Comparison of ENCODE assay signal across 25 mouse cellular contexts in genomic region chr3:144759719-144760118, GRCm38 (mm10). TPM values are rescaled to one million over a fixed set of nuclear protein-coding genes. Genes with fewer than 3 reads are reported as not detected.
DNase-seq lines count a peak whose midpoint lies in the region; ATAC-seq and TF ChIP-seq lines count a peak whose summit lies in the region.
"Had no signal": no experiment of that assay in that cellular context is flagged by ENCODE, and none has a peak within 500 bp of the region (broad histone marks: within the 10 kb centered on the region; RNA-seq: fewer than 3 reads in every experiment).

No protein-coding gene starts in this region.

- H3K9me3 ChIP-seq in heart, embryonic 12.5 days (replicated peaks), result 0 out of 2 replicates have a peak, but pooled peaks cover 8% of the 10 kb centered on the region
- H3K9me3 ChIP-seq in heart, embryonic 10.5 days, result no peaks in the 10 kb centered on the region
- no peaks in the 10 kb centered on the region for H3K9me3 ChIP-seq in kidney, embryonic 16.5 days (ENCODE audit: low read length)
- no peaks in the 10 kb centered on the region for H3K9me3 ChIP-seq in midbrain, embryonic 14.5 days (ENCODE audit: control insufficient read depth, low read length)
- H3K9me3 ChIP-seq: hindbrain, embryonic 13.5 days; limb, embryonic 15.5 days; megakaryocyte, embryonic 14.5 days had no signal

- WGBS in heart, embryonic 12.5 days, result 69% methylated on average over 3 of the region's 3 CpGs
- WGBS in heart, embryonic 10.5 days, result 77% methylated on average over 3 of the region's 3 CpGs
- 78% methylated on average over 3 of the region's 3 CpGs for WGBS in kidney, embryonic 16.5 days
- 87% methylated on average over 3 of the region's 3 CpGs for WGBS in midbrain, embryonic 14.5 days

- H3K27me3 ChIP-seq in heart, embryonic 12.5 days (replicated peaks), result no peaks in the 10 kb centered on the region
- H3K27me3 ChIP-seq in heart, embryonic 10.5 days (ENCODE audit: insufficient read depth, poor library complexity, severe bottlenecking), result no peaks in the 10 kb centered on the region
- H3K27me3 ChIP-seq in kidney, embryonic 16.5 days (ENCODE audit: insufficient read depth, low read length), result no peaks in the 10 kb centered on the region
- H3K27me3 ChIP-seq in myocyte (ENCODE audit: control insufficient read depth, insufficient read depth, insufficient read length), result no peaks in the 10 kb centered on the region
- H3K27me3 ChIP-seq in midbrain, embryonic 14.5 days (ENCODE audit: control insufficient read depth, insufficient read depth, low read length), result no peaks in the 10 kb centered on the region
- H3K27me3 ChIP-seq: CH12.LX; hindbrain, embryonic 13.5 days; limb, embryonic 15.5 days; megakaryocyte, embryonic 14.5 days had no signal

- no peaks in the 10 kb centered on the region for H3K79me2 ChIP-seq in myocyte (ENCODE audit: control insufficient read depth, insufficient read depth)

- peak overlapping the region; percentile 35 for H3K4me3 ChIP-seq in heart, embryonic 12.5 days
- no peak overlapping the region for H3K4me3 ChIP-seq in heart, embryonic 10.5 days
- 0 out of 2 replicates have a peak overlapping the region, but pooled peaks have one; percentile 16 for H3K4me3 ChIP-seq in kidney, embryonic 16.5 days (ENCODE audit: low read length)
- no peak overlapping the region for H3K4me3 ChIP-seq in myocyte
- no peak overlapping the region for H3K4me3 ChIP-seq in midbrain, embryonic 14.5 days (replicated peaks; ENCODE audit: low read depth, low read length)
- H3K4me3 ChIP-seq: erythroblast, embryonic 14.5 days; heart, adult 2 months; hindbrain, embryonic 13.5 days; limb, embryonic 15.5 days had no signal

- no peak for DNase-seq in heart, embryonic 10.5 days (ENCODE audit: low spot score)
- DNase-seq in kidney, adult 9 months, result no peak
- DNase-seq in NIH3T3 (ENCODE audit: low read depth), result peak; percentile 39
- DNase-seq in midbrain, embryonic 14.5 days, result no peak
- DNase-seq: adrenal gland, adult 2 months; cerebellum, adult 9-10 months; gastrocnemius, postnatal 14 days; heart, adult 2 months; kidney, postnatal 25 days; lung, postnatal 14 days; retina, postnatal 1 day; thymus, postnatal 14 days had no signal

- H3K4me1 ChIP-seq in heart, embryonic 12.5 days (replicated peaks), result peaks cover 6% of the 10 kb centered on the region; the same call in 1 of the 2 replicates
- 0 out of 2 replicates have a peak, but pooled peaks cover 3% of the 10 kb centered on the region for H3K4me1 ChIP-seq in heart, embryonic 10.5 days
- peaks cover 9% of the 10 kb centered on the region; the same call in 1 of the 2 replicates for H3K4me1 ChIP-seq in kidney, embryonic 16.5 days (ENCODE audit: insufficient read depth, low read length)
- no peaks in the 10 kb centered on the region for H3K4me1 ChIP-seq in midbrain, embryonic 14.5 days (ENCODE audit: control insufficient read depth, insufficient read depth, low read length)
- H3K4me1 ChIP-seq: hindbrain, embryonic 13.5 days had no signal

- no peak overlapping the region for H3ac ChIP-seq in myocyte (ENCODE audit: control insufficient read depth, insufficient read length)

- TF ChIP-seq POLR2A in myocyte (IDR thresholded peaks at IDR 0.05; ENCODE audit: insufficient read length, low read depth), result no peak

- H3K36me3 ChIP-seq in heart, embryonic 12.5 days, result peaks cover 13% of the 10 kb centered on the region
- H3K36me3 ChIP-seq in heart, embryonic 10.5 days, result peaks cover 8% of the 10 kb centered on the region; the same call in 1 of the 2 replicates
- H3K36me3 ChIP-seq in kidney, embryonic 16.5 days (ENCODE audit: insufficient read depth, low read length), result no peaks in the 10 kb centered on the region
- H3K36me3 ChIP-seq in myocyte (ENCODE audit: control insufficient read depth, insufficient read depth), result no peaks in the 10 kb centered on the region
- no peaks in the 10 kb centered on the region for H3K36me3 ChIP-seq in midbrain, embryonic 14.5 days (ENCODE audit: control insufficient read depth, insufficient read depth, low read length)
- H3K36me3 ChIP-seq: hindbrain, embryonic 13.5 days; limb, embryonic 15.5 days had no signal

- no peak overlapping the region for H3K27ac ChIP-seq in heart, embryonic 12.5 days (ENCODE audit: poor library complexity, severe bottlenecking)
- H3K27ac ChIP-seq in heart, embryonic 10.5 days, result no peak overlapping the region
- H3K27ac ChIP-seq in kidney, embryonic 16.5 days (ENCODE audit: low read length), result no peak overlapping the region
- H3K27ac ChIP-seq in midbrain, embryonic 14.5 days (replicated peaks; ENCODE audit: low read depth, low read length), result no peak overlapping the region
- H3K27ac ChIP-seq: heart, adult 2 months; hindbrain, embryonic 13.5 days; limb, embryonic 15.5 days had no signal

- H3K4me2 ChIP-seq in heart, embryonic 12.5 days, result peak overlapping the region; percentile 54
- peak overlapping the region; percentile 29; the same call in 1 of the 2 replicates for H3K4me2 ChIP-seq in kidney, embryonic 16.5 days (replicated peaks; ENCODE audit: low read depth, low read length)
- no peak overlapping the region for H3K4me2 ChIP-seq in myocyte (ENCODE audit: low read depth)
- H3K4me2 ChIP-seq in midbrain, embryonic 14.5 days (ENCODE audit: low read length), result no peak overlapping the region
- H3K4me2 ChIP-seq: hindbrain, embryonic 13.5 days; limb, embryonic 15.5 days had no signal

- no peak overlapping the region for H3K9ac ChIP-seq in heart, embryonic 12.5 days
- H3K9ac ChIP-seq in kidney, embryonic 16.5 days (replicated peaks; ENCODE audit: low read length), result no peak overlapping the region
- H3K9ac ChIP-seq in midbrain, embryonic 14.5 days (replicated peaks; ENCODE audit: low read length), result no peak overlapping the region
- H3K9ac ChIP-seq: hindbrain, embryonic 13.5 days; limb, embryonic 15.5 days had no signal

- no peak for ATAC-seq in heart, embryonic 12.5 days (ENCODE audit: insufficient number of reproducible peaks, low FRiP score)
- no peak for ATAC-seq in kidney, embryonic 16.5 days (ENCODE audit: low FRiP score, low TSS enrichment)
- no peak for ATAC-seq in midbrain, embryonic 14.5 days (ENCODE audit: low FRiP score, low TSS enrichment)
- ATAC-seq: forebrain, embryonic 14.5 days; inflammation-experienced regulatory T-cells, adult 6 months had no signal

TF ChIP-seq in myocyte, 11 proteins besides CTCF, POLR2A, EP300 and RAD21:
- TF ChIP-seq USF1 (IDR thresholded peaks at IDR 0.05; ENCODE audit: low read depth) (no peak), TCF3 (IDR thresholded peaks at IDR 0.05; ENCODE audit: insufficient read length, low read depth) (no peak), CEBPB (IDR thresholded peaks at IDR 0.05; ENCODE audit: insufficient read depth, poor library complexity, severe bottlenecking) (0 out of 2 replicates have a peak, but pooled peaks have one; percentile 25), MYOG (IDR thresholded peaks at IDR 0.05; ENCODE audit: control insufficient read depth in 1 of 3, insufficient read depth in 1 of 3, insufficient read length in 2 of 3, low read depth in 2 of 3) (no peak)

RNA-seq across cellular contexts. Expression of gene Clca3a1, which starts 1.1 kb away (rescaled TPM):
- 22.1 and 24.1 TPM in 2 replicates for polyA plus RNA-seq in heart, embryonic 12.5 days (2016; fragmentation: Nextera tagmentation; extraction: Ambion mirVana)
- 4.1 and 9.1 TPM in 2 replicates for polyA plus RNA-seq in heart, embryonic 10.5 days (2016; fragmentation: Nextera tagmentation; extraction: Ambion mirVana)
- 13.0 and 13.9 TPM in 2 replicates for polyA plus RNA-seq in kidney, embryonic 16.5 days (2015; fragmentation: Nextera tagmentation; extraction: Ambion mirVana)
- polyA plus RNA-seq in myocyte (2012; fragmentation: generic; extraction: Trizol), result not detected
- 0.18 and 0.25 TPM in 2 replicates for polyA plus RNA-seq in midbrain, embryonic 14.5 days (2014; fragmentation: Nextera tagmentation; extraction: Ambion mirVana)
- polyA plus RNA-seq: erythroblast, embryonic 14.5 days; inflammation-experienced regulatory T-cells, adult 6 months had no signal

RNA-seq across cellular contexts. Expression of gene Sh3glb1, which starts 39.6 kb away (rescaled TPM):
- polyA plus RNA-seq in heart, embryonic 12.5 days (2016; fragmentation: Nextera tagmentation; extraction: Ambion mirVana), result 145 and 147 TPM in 2 replicates
- polyA plus RNA-seq in heart, embryonic 10.5 days (2016; fragmentation: Nextera tagmentation; extraction: Ambion mirVana), result 99.9 and 114 TPM in 2 replicates
- 87.8 and 94.9 TPM in 2 replicates for polyA plus RNA-seq in kidney, embryonic 16.5 days (2015; fragmentation: Nextera tagmentation; extraction: Ambion mirVana)
- polyA plus RNA-seq in myocyte (2012; fragmentation: generic; extraction: Trizol), result 288 TPM
- 110 and 119 TPM in 2 replicates for polyA plus RNA-seq in midbrain, embryonic 14.5 days (2014; fragmentation: Nextera tagmentation; extraction: Ambion mirVana)

RNA-seq across cellular contexts. Expression of gene Clca3a2, which starts 59.6 kb away (rescaled TPM):
- 0.72 and 0.78 TPM in 2 replicates for polyA plus RNA-seq in heart, embryonic 12.5 days (2016; fragmentation: Nextera tagmentation; extraction: Ambion mirVana)
- polyA plus RNA-seq in heart, embryonic 10.5 days (2016; fragmentation: Nextera tagmentation; extraction: Ambion mirVana), result 0.74 and 0.85 TPM in 2 replicates
- polyA plus RNA-seq in kidney, embryonic 16.5 days (2015; fragmentation: Nextera tagmentation; extraction: Ambion mirVana), result 0.10 and 0.49 TPM in 2 replicates
- not detected for polyA plus RNA-seq in myocyte (2012; fragmentation: generic; extraction: Trizol)
- 0.12 TPM in 1 of 2 replicates, not detected in the other for polyA plus RNA-seq in midbrain, embryonic 14.5 days (2014; fragmentation: Nextera tagmentation; extraction: Ambion mirVana)
- polyA plus RNA-seq: adrenal gland, adult 2 months; embryonic facial prominence, embryonic 11.5 days; erythroblast, embryonic 14.5 days; forebrain, embryonic 14.5 days; hindbrain, embryonic 13.5 days; inflammation-experienced regulatory T-cells, adult 6 months; liver, embryonic 16.5 days; neural tube, embryonic 11.5 days had no signal

Comparison
In these comparisons a context has a peak if more than half of its experiments do, and no peak if none do; other contexts are left out.
1. H3K4me3 ChIP-seq: peak in heart, embryonic 12.5 days (single experiment) and kidney, embryonic 16.5 days (single experiment); none in heart, embryonic 10.5 days (single experiment), myocyte (single experiment) and midbrain, embryonic 14.5 days (single experiment).
2. H3K4me2 ChIP-seq: peak in heart, embryonic 12.5 days (single experiment) and kidney, embryonic 16.5 days (single experiment); none in myocyte (single experiment) and midbrain, embryonic 14.5 days (single experiment).